Mouse (Mus musculus): ENCODE measurements at regions not wholly inside any gene's neighbourhood (a gene's known extent, or its start where the extent isn't known, plus 50 kb on each side); places are given as distances from the start of the nearest gene placed in this dataset.

DNA sequence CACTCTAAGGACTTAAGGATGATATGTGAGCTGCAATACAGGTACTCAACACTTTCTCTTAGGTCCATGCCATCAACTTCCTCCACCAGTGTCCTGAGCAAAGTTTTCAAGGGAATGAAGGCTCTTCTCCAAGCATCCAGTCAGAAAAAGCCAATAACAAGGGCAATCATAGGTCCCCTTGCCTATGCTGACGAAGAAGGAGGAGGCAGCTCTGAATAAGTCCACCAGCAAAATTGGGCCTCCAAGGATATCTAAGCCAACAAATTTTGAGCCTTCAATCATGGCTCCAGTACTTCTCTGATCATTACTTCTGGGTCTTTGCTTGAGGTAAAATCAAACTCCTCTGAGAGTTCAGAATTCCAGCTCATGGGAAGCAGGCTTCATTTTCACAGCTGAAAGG lies 293.1 kb downstream of the Snurf start:
- DNase-seq (ENCODE audit: low spot score): peak; percentile 46

Data from layer of hippocampus, adult 11-12 months (tissue).